Comparison of ENCODE assay signal across 8 mouse cellular contexts in the genomic region with DNA sequence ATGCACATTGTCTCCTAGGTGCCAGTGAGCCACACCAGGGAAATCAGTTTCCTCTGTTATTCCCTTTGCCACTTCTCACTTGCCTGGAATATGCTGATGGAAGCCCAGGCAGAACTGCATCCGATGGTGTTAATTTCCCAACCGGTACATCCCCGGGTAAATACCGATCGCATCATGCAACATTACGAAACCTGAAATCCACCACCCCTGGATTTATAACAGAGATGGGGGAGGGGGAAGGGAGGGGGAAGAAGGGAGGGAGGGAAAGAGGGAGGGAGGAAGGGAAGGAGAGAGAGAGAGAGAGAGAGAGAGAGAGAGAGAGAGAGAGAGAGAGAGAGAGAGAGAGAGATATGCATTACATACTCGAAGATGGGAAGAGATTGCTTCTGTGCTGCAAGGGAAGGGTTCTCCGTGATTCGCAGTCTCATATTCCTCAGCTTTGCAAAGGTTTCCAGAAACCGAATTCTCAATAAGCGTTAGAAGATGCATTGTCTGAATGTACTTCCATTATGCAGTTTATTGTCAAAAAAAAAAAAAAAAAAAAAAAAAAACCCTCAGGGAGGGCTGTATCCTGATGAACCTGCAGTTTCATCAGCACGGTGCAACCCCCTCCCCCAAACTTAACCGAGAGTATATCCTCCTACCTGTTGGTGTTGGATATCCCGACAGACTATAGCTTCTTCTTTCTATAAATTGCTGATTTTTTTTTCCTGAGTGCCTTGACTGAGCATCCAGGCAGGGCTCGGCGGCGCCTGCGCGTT. TPM values are rescaled to one million over a fixed set of nuclear protein-coding genes. Genes with fewer than 3 reads are reported as not detected.
A peak's percentile ranks its signal among the peaks of the same experiment; 100 is the strongest.
DNase-seq lines count a peak whose midpoint lies in the region; ATAC-seq lines count a peak whose summit lies in the region.

No protein-coding gene starts in this region.

- no peaks in the 10 kb centered on the region for H3K4me1 ChIP-seq in lung, embryonic 16.5 days (replicated peaks; ENCODE audit: control insufficient read depth, insufficient read depth, low read length)
- no peaks in the 10 kb centered on the region for H3K4me1 ChIP-seq in hindbrain, embryonic 11.5 days (replicated peaks; ENCODE audit: control insufficient read depth, insufficient read depth, low read length)
- peaks cover 3% of the 10 kb centered on the region; the same call in 1 of the 2 replicates for H3K4me1 ChIP-seq in limb, embryonic 12.5 days (replicated peaks)

- H3K4me2 ChIP-seq in lung, embryonic 16.5 days (ENCODE audit: low read depth, low read length): peak overlapping the region; percentile 94
- peak overlapping the region; percentile 76 for H3K4me2 ChIP-seq in hindbrain, embryonic 11.5 days (replicated peaks; ENCODE audit: low read depth, low read length)
- peak overlapping the region; percentile 78 for H3K4me2 ChIP-seq in limb, embryonic 12.5 days

- no peak for ATAC-seq in lung, embryonic 16.5 days (ENCODE audit: low read depth)
- peak; percentile 36 for ATAC-seq in hindbrain, embryonic 11.5 days (ENCODE audit: low FRiP score)
- peak; percentile 79 for ATAC-seq in limb, embryonic 12.5 days (ENCODE audit: insufficient number of reproducible peaks, insufficient read depth, low FRiP score, low TSS enrichment, low read depth)

- WGBS in lung, embryonic 16.5 days: 4% methylated on average over 19 of the region's 19 CpGs
- WGBS in hindbrain, embryonic 11.5 days: 1% methylated on average over 19 of the region's 19 CpGs
- 1% methylated on average over 19 of the region's 19 CpGs for WGBS in limb, embryonic 12.5 days

- H3K9me3 ChIP-seq in lung, embryonic 16.5 days (ENCODE audit: control insufficient read depth, low read length): no peaks in the 10 kb centered on the region
- no peaks in the 10 kb centered on the region for H3K9me3 ChIP-seq in hindbrain, embryonic 11.5 days (ENCODE audit: control insufficient read depth, low read length)
- no peaks in the 10 kb centered on the region for H3K9me3 ChIP-seq in limb, embryonic 12.5 days

- no peak for DNase-seq in lung, postnatal 25 days (ENCODE audit: low spot score)
- peak; percentile 65 to 72 for DNase-seq in cerebellum, postnatal 14 days
- DNase-seq in hindbrain, embryonic 11.5 days (ENCODE audit: low spot score): peak; percentile 58
- peak; percentile 63 for DNase-seq in retina, embryonic 14.5 days (ENCODE audit: low spot score)
- DNase-seq in thymus, postnatal 0 days (ENCODE audit: low spot score): no peak
- DNase-seq in thymus, postnatal 25 days: no peak

- H3K36me3 ChIP-seq in lung, embryonic 16.5 days (ENCODE audit: control insufficient read depth, insufficient read depth, low read length): no peaks in the 10 kb centered on the region
- no peaks in the 10 kb centered on the region for H3K36me3 ChIP-seq in hindbrain, embryonic 11.5 days (ENCODE audit: control insufficient read depth, insufficient read depth, low read length)
- H3K36me3 ChIP-seq in limb, embryonic 12.5 days: no peaks in the 10 kb centered on the region

- H3K27me3 ChIP-seq in lung, embryonic 16.5 days (ENCODE audit: control insufficient read depth, insufficient read depth, low read depth, low read length): no peaks in the 10 kb centered on the region
- H3K27me3 ChIP-seq in hindbrain, embryonic 11.5 days (ENCODE audit: control insufficient read depth, insufficient read depth, low read length): no peaks in the 10 kb centered on the region
- peaks cover 7% of the 10 kb centered on the region; the same call in 1 of the 2 replicates for H3K27me3 ChIP-seq in limb, embryonic 12.5 days

- H3K9ac ChIP-seq in lung, embryonic 16.5 days (ENCODE audit: low read length): peak overlapping the region; percentile 87
- H3K9ac ChIP-seq in hindbrain, embryonic 11.5 days (ENCODE audit: low read depth, low read length): peak overlapping the region; percentile 90
- peak overlapping the region; percentile 84 for H3K9ac ChIP-seq in limb, embryonic 12.5 days (replicated peaks)

- H3K4me3 ChIP-seq in lung, embryonic 16.5 days (ENCODE audit: low read length): peak overlapping the region; percentile 70
- H3K4me3 ChIP-seq in hindbrain, embryonic 11.5 days (ENCODE audit: low read depth, low read length): peak overlapping the region; percentile 60
- peak overlapping the region; percentile 61 for H3K4me3 ChIP-seq in limb, embryonic 12.5 days (replicated peaks)

- peak overlapping the region; percentile 75; the same call in 1 of the 2 replicates for H3K27ac ChIP-seq in lung, embryonic 16.5 days (ENCODE audit: low read length)
- H3K27ac ChIP-seq in hindbrain, embryonic 11.5 days (ENCODE audit: low read depth, low read length): peak overlapping the region; percentile 94
- H3K27ac ChIP-seq in limb, embryonic 12.5 days: peak overlapping the region; percentile 86

RNA-seq across cellular contexts. Expression of gene Gpr85, which starts 1.6 kb away (rescaled TPM):
- 2.7 and 2.9 TPM in 2 replicates for polyA plus RNA-seq in lung, embryonic 16.5 days (2015; fragmentation: Nextera tagmentation; extraction: Ambion mirVana)
- 25.7 and 26.2 TPM in 2 replicates for polyA plus RNA-seq in hindbrain, embryonic 11.5 days (2014; fragmentation: Nextera tagmentation; extraction: Ambion mirVana)
- polyA plus RNA-seq in limb, embryonic 12.5 days (2016; fragmentation: Nextera tagmentation; extraction: Ambion mirVana): 5.1 and 5.8 TPM in 2 replicates
- 0.12 TPM in 1 of 2 replicates, not detected in the other for polyA plus RNA-seq in thymus, postnatal 0 days (2015; fragmentation: Nextera tagmentation; extraction: Ambion mirVana)

RNA-seq across cellular contexts. Expression of gene 2610001J05Rik, which starts 33.2 kb away (rescaled TPM):
- polyA plus RNA-seq in lung, embryonic 16.5 days (2015; fragmentation: Nextera tagmentation; extraction: Ambion mirVana): 130 and 137 TPM in 2 replicates
- 71.8 and 72.5 TPM in 2 replicates for polyA plus RNA-seq in hindbrain, embryonic 11.5 days (2014; fragmentation: Nextera tagmentation; extraction: Ambion mirVana)
- 99.3 and 100.0 TPM in 2 replicates for polyA plus RNA-seq in limb, embryonic 12.5 days (2016; fragmentation: Nextera tagmentation; extraction: Ambion mirVana)
- polyA plus RNA-seq in thymus, postnatal 0 days (2015; fragmentation: Nextera tagmentation; extraction: Ambion mirVana): 109 and 111 TPM in 2 replicates

Comparison
In these comparisons a context has a peak if more than half of its experiments do, and no peak if none do; other contexts are left out.
1. DNase-seq: peak in cerebellum, postnatal 14 days (2 of 2), hindbrain, embryonic 11.5 days (single experiment) and retina, embryonic 14.5 days (single experiment); none in lung, postnatal 25 days (single experiment), thymus, postnatal 0 days (single experiment) and thymus, postnatal 25 days (single experiment).
2. Peak in every context shown above with its lines, with median percentiles within 50 percentile points of each other: H3K27ac ChIP-seq, H3K4me2 ChIP-seq, H3K4me3 ChIP-seq and H3K9ac ChIP-seq.